Mouse (Mus musculus) lung, embryonic 14.5 days (tissue): ENCODE measurements around the gene Gsg1l. TPM values are rescaled to one million over a fixed set of nuclear protein-coding genes. Genes with fewer than 3 reads are reported as not detected.

Source experiments
- ATAC-seq: fragments of 200-750 bp; cut with Nextera tagmentation; 2 replicates; pipeline ENCODE4 v1.8.0; 2017; ENCODE audit warnings: mild to moderate bottlenecking, moderate TSS enrichment, moderate library complexity; ENCODE audit not compliant: insufficient read depth
- DNase-seq: peaks from one replicate; pipeline ENCODE4 v3.0.0-alpha.2; 2015
- H3K27ac ChIP-seq: fragments of 300-500 bp; sonication (generic); 2 replicates; pipeline ENCODE4 v1.5.1; 2014; ENCODE audit warnings: low read depth, mild to moderate bottlenecking, moderate library complexity
- H3K27me3 ChIP-seq: fragments of 300-500 bp; sonication (generic); 2 replicates; pipeline ENCODE4 v1.6.1; 2014; ENCODE audit warnings: low read length, control low read depth; ENCODE audit not compliant: insufficient read depth
- H3K36me3 ChIP-seq: fragments of 300-500 bp; sonication (generic); 2 replicates; pipeline ENCODE4 v1.6.1; 2014; ENCODE audit warnings: control low read depth; ENCODE audit not compliant: insufficient read depth
- H3K4me1 ChIP-seq: fragments of 300-500 bp; sonication (generic); 2 replicates; pipeline ENCODE4 v1.6.1; 2014; ENCODE audit warnings: antibody characterized with exemption, control low read depth; ENCODE audit not compliant: insufficient read depth
- H3K4me2 ChIP-seq: fragments of 300-500 bp; sonication (generic); 2 replicates; pipeline ENCODE4 v1.6.1; 2014; ENCODE audit warnings: mild to moderate bottlenecking
- H3K4me3 ChIP-seq: fragments of 300-500 bp; sonication (generic); 2 replicates; pipeline ENCODE4 v1.5.1; 2014; ENCODE audit warnings: low read depth, low read length
- H3K9ac ChIP-seq: fragments of 300-500 bp; sonication (generic); 2 replicates; pipeline ENCODE4 v1.6.1; 2014
- H3K9me3 ChIP-seq: fragments of 300-500 bp; sonication (generic); 2 replicates; pipeline ENCODE4 v1.6.1; 2016; ENCODE audit warnings: low read depth, low read length, control low read depth
- CTCF ChIP-seq: IDR thresholded peaks from 2 replicates; pipeline ENCODE4 v1.5.1; 2016; ENCODE audit warnings: antibody characterized with exemption, low read depth
- WGBS: fragments of 180-500 bp; shearing (Covaris S2); extraction: QIAGEN DNeasy Blood & Tissue Kit; methylation state at CpG from one replicate; pipeline ENCODE4 v1.1.7; 2014; 5-methylcytosine and 5-hydroxymethylcytosine counted together
- polyA plus RNA-seq: library from polyadenylated mRNA; unstranded; fragments of >200 nt; fragmentation: Nextera tagmentation; extraction: Ambion mirVana; gene quantifications from 2 replicates; pipeline ENCODE4 v1.2.1, GENCODE M21; 2014

Gene Gsg1l
- polyA plus RNA-seq, 1 experiment from 2014 or later, result 3.3 TPM

DNA sequence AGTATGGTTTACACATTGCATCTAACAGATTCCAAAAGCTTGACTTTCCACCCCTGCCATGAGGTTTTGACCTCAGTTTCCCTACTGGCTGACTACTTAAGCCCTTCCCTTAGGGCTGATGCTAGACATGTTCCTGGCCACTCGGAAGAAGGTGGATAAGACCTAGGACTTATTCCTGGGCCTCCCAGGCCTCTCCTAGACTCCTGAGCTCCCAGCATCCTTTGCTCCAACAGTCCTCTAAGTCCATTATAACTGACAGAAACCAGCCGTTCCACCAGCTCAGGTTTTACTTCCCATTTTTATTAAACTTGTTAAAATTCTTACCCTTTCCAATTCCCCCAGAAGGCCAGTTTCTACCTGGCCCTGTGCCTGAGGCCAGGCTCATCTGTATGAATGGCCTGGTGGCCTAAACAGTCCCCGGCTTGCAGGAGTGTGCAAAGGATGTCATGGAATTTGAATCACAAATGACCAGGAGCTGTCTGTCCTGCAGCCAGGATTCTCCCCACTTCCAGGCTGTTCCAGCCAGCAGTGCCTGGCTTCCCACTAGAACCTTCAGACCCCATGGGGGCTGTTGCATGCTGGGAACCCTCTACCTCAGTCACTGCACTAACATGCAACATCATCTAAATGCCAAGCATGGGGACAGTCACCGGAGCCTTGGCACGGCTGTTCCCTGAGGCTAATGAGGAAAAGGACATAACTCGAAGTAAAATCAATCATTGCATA is 139.7 kb downstream of the Gsg1l start:
- no peak overlapping the region for H3K27ac ChIP-seq
- no peak overlapping the region for H3K9ac ChIP-seq
- H3K4me1 ChIP-seq, result no peaks in the 10 kb centered on the region
- H3K9me3 ChIP-seq, result no peaks in the 10 kb centered on the region
- 75% methylated on average over 6 of the region's 6 CpGs for WGBS
- no peak for ATAC-seq
- H3K36me3 ChIP-seq, result no peaks in the 10 kb centered on the region
- H3K4me3 ChIP-seq, result no peak overlapping the region
- no peaks in the 10 kb centered on the region for H3K27me3 ChIP-seq
- DNase-seq, result no peak
- H3K4me2 ChIP-seq, result no peak overlapping the region
- no peak for TF ChIP-seq CTCF

DNA sequence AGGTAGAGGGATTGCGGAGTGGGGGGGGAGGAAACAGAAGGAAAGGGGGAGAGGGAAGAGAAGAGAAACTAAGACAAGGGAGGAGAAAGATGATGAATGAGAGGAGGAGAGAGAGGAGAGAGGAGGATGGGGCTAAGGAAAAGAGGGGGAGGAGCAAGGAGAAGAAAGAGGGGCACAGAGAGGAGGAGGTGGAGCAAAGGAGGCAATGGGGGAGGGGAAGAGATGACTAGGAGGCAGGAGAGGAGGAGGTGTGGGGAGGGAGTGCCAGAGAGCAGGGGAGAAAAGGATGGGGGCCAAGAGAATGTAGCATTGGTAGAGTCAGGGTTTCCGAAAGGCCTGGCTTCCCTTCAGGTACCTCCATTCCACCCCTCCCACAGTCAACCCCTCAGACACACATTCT is 147.9 kb downstream of the Gsg1l start:
- Histone ChIP-seq H3K9me3 (no peaks in the 10 kb centered on the region), H3K27me3 (no peaks in the 10 kb centered on the region), H3K9ac (no peak overlapping the region), H3K4me2 (no peak overlapping the region), H3K27ac (peak overlapping the region; percentile 52; the same call in 1 of the 2 replicates), H3K4me3 (no peak overlapping the region), H3K4me1 (peaks cover 9% of the 10 kb centered on the region; the same call in 1 of the 2 replicates), H3K36me3 (no peaks in the 10 kb centered on the region)
- TF ChIP-seq CTCF, result no peak
- no peak for ATAC-seq
- DNase-seq, result no peak
- 64% methylated on average over 2 of the region's 2 CpGs for WGBS

DNA sequence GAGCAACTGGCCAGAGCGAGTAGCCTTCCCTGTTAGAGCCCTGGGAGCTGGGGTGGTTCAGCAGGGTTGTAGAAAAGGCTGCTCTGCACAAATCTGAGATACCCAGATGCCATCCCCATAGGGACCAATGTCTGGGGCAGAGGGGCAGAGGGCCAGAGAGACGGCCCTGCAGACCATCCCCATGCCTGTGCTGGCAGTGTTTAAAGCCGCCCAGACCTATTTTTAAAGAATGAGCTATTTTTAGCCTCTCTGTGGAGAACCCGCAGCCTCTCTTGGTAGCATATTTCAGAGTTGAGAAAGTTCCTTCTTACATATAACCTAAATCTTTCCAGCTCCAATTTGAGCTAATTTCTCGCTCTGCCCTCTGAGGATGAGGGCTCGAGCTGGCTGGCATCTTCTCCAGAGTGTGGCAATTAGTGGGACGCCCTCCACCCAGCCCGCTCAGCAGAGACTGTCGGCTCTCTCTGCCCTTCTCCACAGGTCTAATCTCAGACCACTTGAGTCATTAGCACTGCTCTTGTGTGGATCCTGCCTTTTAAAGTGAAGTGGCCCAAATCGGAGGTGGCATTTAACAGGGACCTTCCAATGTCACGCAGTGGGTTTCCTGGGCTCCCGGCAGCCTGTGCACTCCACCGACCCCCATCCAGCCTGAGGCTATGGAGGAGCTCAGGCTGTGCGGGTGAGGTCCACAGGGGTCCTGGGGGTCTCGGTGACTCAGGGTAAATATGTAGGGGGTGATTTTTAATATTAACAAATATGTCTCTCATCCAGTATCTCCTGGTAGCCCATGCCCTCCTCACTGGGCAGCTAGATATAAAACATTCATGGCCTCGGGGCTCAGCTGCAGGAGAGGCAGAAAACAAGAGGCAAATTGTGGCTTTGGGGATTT is 148.6 kb downstream of the Gsg1l start:
- Histone ChIP-seq H3K4me1 (peaks cover 9% of the 10 kb centered on the region; the same call in 1 of the 2 replicates), H3K4me3 (no peak overlapping the region), H3K36me3 (no peaks in the 10 kb centered on the region), H3K27ac (peak overlapping the region; percentile 52; the same call in 1 of the 2 replicates), H3K27me3 (no peaks in the 10 kb centered on the region), H3K9me3 (no peaks in the 10 kb centered on the region), H3K4me2 (peak overlapping the region; percentile 29; the same call in 1 of the 2 replicates), H3K9ac (no peak overlapping the region)
- 26% methylated on average over 16 of the region's 16 CpGs for WGBS
- no peak for TF ChIP-seq CTCF
- DNase-seq (peak; percentile 21), ATAC-seq (no peak)

DNA sequence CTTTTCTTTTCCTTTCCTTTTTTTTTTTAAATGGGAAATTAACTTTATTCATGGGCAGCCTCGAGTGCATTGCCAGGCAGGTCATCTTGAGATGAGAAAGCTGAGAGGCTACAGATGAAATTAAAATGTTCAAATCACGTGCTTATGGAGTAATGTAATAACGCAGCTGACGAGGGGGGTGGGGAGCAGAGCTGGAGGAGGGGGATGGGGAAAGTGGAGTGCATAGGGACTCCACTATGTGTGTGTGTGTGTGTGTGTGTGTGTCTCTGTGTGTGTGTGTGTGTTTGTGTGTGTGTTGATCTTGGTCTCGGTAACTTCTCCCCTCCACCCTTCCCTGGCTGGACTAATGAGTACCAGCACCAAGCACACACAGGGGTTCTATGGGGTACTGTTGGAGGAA is 150.6 kb downstream of the Gsg1l start:
- Histone ChIP-seq H3K4me1 (peaks cover 9% of the 10 kb centered on the region; the same call in 1 of the 2 replicates), H3K9me3 (no peaks in the 10 kb centered on the region), H3K27me3 (no peaks in the 10 kb centered on the region), H3K9ac (no peak overlapping the region), H3K27ac (no peak overlapping the region), H3K4me2 (no peak overlapping the region), H3K4me3 (no peak overlapping the region), H3K36me3 (no peaks in the 10 kb centered on the region)
- 41% methylated on average over 5 of the region's 5 CpGs for WGBS
- no peak for DNase-seq
- no peak for TF ChIP-seq CTCF
- ATAC-seq, result no peak

DNA sequence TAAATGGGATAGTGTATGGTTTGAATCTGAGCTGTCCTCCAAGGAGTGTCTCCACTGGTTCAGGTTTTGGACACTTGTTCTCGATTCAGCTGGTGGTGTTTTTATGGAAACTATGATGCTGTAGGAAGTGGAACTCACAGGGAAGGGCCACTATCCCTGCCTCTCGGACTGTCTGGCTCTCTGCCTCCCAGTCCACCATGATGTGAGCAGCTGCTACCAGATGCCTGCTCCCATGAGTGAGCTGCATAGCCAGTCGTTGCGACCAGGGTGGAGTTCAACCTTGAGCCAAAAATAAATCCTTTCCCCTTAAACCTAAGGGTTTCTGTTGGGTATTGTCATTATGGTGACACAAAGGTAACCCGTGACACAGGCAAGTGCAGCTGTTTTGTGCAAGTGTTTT is 158.2 kb downstream of the Gsg1l start:
- Histone ChIP-seq H3K27ac (no peak overlapping the region), H3K4me3 (no peak overlapping the region), H3K36me3 (no peaks in the 10 kb centered on the region), H3K4me2 (no peak overlapping the region), H3K9me3 (no peaks in the 10 kb centered on the region), H3K27me3 (no peaks in the 10 kb centered on the region), H3K9ac (no peak overlapping the region), H3K4me1 (no peaks in the 10 kb centered on the region)
- ATAC-seq (no peak), DNase-seq (no peak)
- WGBS, result 76% methylated on average over 5 of the region's 5 CpGs
- TF ChIP-seq CTCF, result no peak

DNA sequence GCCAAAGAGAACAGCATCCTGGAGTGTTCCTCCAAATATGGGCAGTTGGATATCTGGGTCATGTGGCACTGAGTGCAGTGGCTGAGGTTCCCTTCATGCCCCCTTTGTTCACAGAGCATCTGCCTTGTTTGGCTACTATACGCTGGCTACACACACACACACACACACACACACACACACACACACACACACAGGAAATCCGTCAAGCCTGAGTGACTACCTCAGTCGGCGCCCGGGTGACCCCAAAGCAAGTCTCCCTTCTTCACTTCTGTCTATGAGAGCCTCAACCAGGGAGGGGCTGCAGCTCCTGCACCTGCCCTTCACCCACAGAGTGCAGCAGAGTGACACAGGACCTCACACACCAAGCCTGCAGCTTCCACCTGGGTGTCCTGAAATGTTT is 161.4 kb downstream of the Gsg1l start:
- ATAC-seq (no peak), DNase-seq (no peak)
- H3K9me3 ChIP-seq, result no peaks in the 10 kb centered on the region
- 66% methylated on average over 5 of the region's 5 CpGs for WGBS
- no peak overlapping the region for H3K9ac ChIP-seq
- no peak overlapping the region for H3K27ac ChIP-seq
- TF ChIP-seq CTCF, result no peak
- H3K4me2 ChIP-seq, result no peak overlapping the region
- H3K4me1 ChIP-seq, result no peaks in the 10 kb centered on the region
- no peak overlapping the region for H3K4me3 ChIP-seq
- H3K36me3 ChIP-seq, result no peaks in the 10 kb centered on the region
- no peaks in the 10 kb centered on the region for H3K27me3 ChIP-seq
